Mouse (Mus musculus) c-Kit-positive CD71-negative TER-119-negative erythroid progenitor cells, embryonic 14.5 days (primary cell): Measurements from ENCODE around the gene Efcab6.

Experiments used
- DNase-seq: peaks from one replicate; pipeline ENCODE4 v3.0.0-alpha.2; 2013; ENCODE audit warnings: low read depth

The Efcab6 gene

GRCm38 (mm10) chr15:83877898-83878297 is 187.3 kb downstream of the Efcab6 start:
- DNase-seq, result no peak

GRCm38 (mm10) chr15:83877155-83877866 is 187.9 kb downstream of the Efcab6 start:
- no peak for DNase-seq

GRCm38 (mm10) chr15:83870936-83871335 is 194.2 kb downstream of the Efcab6 start:
- no peak for DNase-seq

- no peak for DNase-seq
These were observed 199.6 kb downstream of the Efcab6 start for GRCm38 (mm10) chr15:83865626-83866025.

- DNase-seq, result no peak
These were observed 208.1 kb downstream of the Efcab6 start for GRCm38 (mm10) chr15:83857129-83857528.

- no peak for DNase-seq
These were observed 211.8 kb downstream of the Efcab6 start for GRCm38 (mm10) chr15:83853400-83853811.

GRCm38 (mm10) chr15:83848193-83848592 is 217.0 kb downstream of the Efcab6 start:
- no peak for DNase-seq

- DNase-seq, result no peak
These were observed 217.7 kb downstream of the Efcab6 start for GRCm38 (mm10) chr15:83847512-83847911.

GRCm38 (mm10) chr15:83846592-83846991 is 218.6 kb downstream of the Efcab6 start:
- DNase-seq, result no peak

GRCm38 (mm10) chr15:83845734-83846133 is 219.4 kb downstream of the Efcab6 start:
- DNase-seq, result no peak

- no peak for DNase-seq
These were observed 222.0 kb downstream of the Efcab6 start for GRCm38 (mm10) chr15:83842915-83843789.

- no peak for DNase-seq
These were observed 222.8 kb downstream of the Efcab6 start for GRCm38 (mm10) chr15:83842419-83842818.

- DNase-seq, result no peak
These were observed 224.0 kb downstream of the Efcab6 start for GRCm38 (mm10) chr15:83840950-83841719.

GRCm38 (mm10) chr15:83832265-83832664 is 232.9 kb downstream of the Efcab6 start:
- DNase-seq, result no peak

GRCm38 (mm10) chr15:83829226-83829625 is 236.0 kb downstream of the Efcab6 start:
- DNase-seq, result no peak

- no peak for DNase-seq
These were observed 237.2 kb downstream of the Efcab6 start for GRCm38 (mm10) chr15:83828011-83828410.
